Mouse (Mus musculus) frontal cortex, postnatal 25 days (tissue): Measurements from ENCODE around the gene Cobl.

Experiments
- DNase-seq, 2 experiments: peaks; one replicate each; pipeline ENCODE4 v3.0.0; 2022; ENCODE audit warnings: low spot score in 2 of 2

Cobl gene

GRCm38 (mm10) chr11:12311419-12311818 lies 153.3 kb downstream of the Cobl start:
- DNase-seq = no peak

DNA sequence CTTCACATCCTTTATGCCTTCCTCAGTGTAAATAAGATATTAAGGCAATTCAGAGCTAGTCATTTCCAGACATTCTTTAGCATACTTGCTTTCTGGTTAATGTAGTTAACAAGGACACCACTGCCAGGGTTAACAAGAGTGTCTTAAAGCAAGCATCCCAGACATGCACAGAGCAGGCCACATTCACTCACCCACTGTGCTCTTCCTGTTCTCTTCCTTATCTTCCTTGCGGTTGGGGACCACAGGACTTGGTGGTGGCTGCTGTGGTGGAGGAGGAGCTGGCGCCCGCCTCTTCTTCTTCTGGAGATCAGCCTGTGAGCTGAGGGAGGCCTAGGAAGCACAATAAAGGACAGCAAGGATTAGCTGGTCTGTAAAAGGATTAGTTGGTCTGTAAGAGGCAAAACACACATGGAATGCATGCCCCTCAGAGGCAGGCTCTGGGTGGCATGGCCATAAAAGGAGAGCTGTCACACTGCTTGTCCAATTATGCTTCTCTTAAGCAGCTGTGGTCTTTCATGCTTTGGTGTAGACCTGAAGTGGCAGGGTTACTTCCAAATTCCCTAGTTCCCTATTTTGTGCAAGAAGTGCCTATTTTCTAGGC lies 155.2 kb downstream of the Cobl start:
- no peak for DNase-seq

- no peak for DNase-seq
These were observed 159.9 kb downstream of the Cobl start for GRCm38 (mm10) chr11:12304879-12305278.

DNA sequence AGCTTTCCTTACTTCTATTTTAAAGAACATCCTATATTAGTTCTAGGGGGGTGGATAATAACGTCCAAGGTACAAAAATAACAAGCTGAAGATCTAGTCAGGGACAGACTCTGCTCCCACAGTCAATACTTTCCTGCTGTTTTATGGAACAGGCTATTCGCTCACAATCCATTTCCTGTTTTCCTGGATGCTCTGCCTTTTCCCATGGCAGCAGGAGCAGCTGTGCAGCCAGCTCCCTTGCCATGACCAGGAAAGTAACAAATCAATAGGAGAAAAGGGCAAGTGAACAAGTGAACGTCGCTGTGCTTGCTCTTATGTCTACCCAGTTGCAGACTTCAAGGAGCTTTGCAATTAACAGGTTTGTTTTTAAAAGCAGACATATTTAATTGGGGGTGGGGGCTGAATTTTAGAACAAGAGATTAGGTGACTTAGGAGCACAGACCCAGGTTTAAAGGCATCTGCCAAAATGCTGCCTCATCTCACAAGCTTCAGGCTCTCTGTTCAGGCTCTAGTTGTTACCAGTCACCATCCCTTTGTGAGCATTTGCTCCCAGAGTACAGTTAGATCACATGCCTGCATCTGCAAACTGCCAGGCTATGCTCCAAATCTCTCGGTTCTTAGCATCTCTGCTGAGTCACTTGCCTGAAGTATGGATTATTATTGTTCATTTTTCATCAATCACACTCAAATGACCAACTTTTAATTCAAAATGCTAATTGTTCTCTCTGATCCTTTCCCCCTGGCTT lies 164.9 kb downstream of the Cobl start:
- DNase-seq = no peak

- DNase-seq = no peak
These were observed 173.2 kb downstream of the Cobl start for GRCm38 (mm10) chr11:12291654-12291935.

- DNase-seq = peak; percentile 57 to 62
These were observed 173.7 kb downstream of the Cobl start for GRCm38 (mm10) chr11:12290911-12291653.

DNA sequence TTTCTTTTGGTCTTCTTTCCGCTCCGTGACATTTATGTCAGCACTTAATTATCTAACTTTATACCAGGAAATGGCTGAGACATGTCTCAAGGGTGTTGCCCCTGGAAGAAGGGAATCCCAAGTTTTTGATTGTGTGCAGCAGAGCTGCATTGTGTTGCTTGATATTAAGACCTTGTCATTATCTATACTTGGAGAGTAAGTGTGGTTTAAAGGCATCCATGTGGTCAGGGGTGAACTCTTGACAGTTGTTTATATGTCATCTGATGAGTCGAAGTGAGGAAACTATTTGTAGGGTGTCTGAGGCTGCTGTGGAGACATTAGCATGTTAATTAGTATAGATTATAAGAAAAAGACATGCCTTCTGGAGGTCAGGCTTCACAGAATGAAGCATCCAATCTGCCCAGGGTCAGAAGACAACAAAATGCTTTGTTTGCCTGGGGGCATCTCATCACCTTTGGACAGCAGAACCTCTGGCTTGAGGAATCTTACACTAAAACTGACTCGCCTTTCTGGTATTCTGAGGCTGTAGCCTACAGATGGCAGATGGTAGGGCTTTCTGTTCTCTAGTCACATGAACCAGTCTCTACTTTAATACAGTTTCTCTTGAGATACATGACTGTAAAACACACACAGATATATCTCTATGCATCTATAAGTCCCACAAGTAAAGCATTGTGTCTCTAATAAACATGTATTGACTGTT lies 179.3 kb downstream of the Cobl start:
- DNase-seq = no peak

- DNase-seq = no peak
These were observed 184.0 kb downstream of the Cobl start for GRCm38 (mm10) chr11:12280711-12281110.

DNA sequence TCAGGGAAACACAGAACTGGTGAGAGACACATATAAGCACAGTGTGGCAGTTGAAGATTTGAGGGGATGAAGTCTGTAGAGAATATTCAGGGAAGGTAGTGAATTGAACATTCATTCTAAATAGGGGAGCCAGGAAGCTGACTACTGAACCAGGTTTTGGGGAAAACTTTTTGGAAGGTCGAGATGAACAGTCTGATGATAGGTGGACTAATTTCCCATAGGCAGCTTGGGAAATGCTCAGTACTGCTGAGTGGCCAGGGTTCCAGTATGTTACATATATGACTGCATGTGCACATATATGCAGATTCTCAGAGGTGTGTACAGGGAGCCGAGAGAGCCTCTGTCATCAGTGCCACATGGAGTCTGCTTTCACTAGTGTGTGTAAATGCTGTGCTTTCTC lies 190.5 kb downstream of the Cobl start:
- DNase-seq = no peak

DNA sequence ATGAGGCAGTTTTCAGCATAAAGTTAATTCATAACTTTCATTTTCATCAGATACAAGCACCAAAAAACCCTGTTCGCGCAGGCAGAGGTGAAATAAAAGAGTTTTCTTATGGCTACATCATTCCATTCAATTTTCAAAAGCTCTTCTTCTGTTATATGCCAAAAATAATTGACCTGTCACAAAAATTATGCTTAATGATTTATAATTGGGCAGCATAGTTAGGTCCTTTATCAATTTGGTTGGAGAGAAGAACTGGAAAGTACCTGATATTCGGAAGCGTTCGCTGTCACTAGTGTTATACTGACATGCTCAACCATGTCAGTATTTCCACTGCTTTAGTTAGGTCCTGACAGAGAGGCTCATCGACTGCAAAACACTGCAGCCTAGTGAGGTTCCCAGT lies 191.0 kb downstream of the Cobl start:
- no peak for DNase-seq

- DNase-seq = no peak
These were observed 206.3 kb downstream of the Cobl start for GRCm38 (mm10) chr11:12258411-12258810.

DNA sequence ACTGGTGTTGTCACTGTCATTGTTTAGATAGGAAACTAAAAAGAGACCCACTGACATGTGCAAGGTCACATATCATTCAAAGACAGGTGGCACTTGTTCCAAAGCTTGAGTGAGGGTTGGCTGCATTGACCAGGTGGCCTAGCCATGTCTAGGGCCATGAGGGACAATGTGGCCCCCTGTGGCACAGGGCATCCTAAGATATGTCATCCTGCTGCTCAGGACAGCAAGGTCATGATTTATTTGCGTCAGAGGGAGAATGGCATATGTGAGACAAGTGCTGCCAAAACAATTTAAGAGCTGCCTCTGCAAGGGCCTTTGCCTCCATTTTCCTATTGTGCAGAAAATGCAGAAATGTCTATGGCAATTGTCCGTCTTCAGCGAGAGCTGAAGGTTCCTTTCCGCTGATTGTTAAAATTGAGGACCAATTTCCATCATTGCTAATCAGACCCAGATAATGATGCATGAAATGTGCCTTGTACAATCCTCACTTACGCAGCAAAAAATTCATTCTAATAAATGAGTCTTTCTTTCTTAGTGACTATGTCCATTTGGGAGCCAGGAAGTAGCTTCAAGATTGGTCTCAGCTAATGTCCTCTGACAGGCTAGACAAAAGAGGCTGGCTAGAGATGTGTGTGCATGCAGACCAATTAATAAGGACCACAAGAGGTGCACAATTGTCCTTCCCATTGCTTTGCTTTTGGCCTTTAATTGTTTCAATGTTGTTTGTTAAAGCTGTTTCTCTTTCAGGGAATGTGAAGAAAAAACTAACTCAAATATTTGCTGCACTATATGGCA lies 207.2 kb downstream of the Cobl start:
- no peak for DNase-seq

- no peak for DNase-seq
These were observed 219.3 kb downstream of the Cobl start for GRCm38 (mm10) chr11:12245327-12245915.

- no peak for DNase-seq
These were observed 228.4 kb downstream of the Cobl start for GRCm38 (mm10) chr11:12236341-12236740.

DNA sequence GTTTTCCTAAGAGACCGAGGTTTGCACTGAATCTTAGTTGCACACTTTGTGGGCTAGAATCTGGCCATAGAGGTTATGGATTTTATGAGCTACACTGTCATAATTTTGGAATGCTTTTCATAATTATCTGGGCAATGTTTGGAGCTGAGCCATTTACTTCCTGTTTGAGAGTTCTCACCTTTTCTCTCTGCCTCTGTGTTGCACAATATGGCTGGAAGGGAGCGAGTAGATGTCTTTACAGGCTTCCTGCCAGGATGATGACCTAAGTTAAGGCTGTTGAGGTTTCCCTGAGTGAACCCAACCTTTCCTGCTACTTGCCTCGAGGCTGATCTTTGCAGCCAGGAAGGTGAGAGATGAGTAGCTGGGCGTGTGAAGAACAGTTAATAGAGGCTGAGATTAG lies 229.9 kb downstream of the Cobl start:
- DNase-seq = no peak

DNA sequence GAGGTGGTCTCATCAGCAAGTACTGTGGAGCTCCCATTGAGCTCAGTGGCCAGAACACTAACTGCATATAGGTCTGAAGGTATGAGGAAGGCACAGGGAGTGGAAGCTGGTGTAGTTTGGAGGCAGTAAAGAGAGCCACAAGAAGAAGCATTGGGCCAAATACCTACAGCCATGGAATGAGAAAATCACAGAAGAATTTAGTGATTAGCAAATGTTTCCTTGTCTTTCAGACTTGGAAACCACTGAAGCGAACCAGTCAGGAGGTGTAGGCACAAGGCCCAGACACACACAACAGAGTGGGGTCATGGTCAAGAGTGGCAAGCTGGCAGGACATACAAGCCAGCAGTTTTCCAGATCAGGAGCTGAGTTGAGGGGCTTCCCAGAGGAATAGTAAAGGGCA lies 230.6 kb downstream of the Cobl start:
- no peak for DNase-seq

DNA sequence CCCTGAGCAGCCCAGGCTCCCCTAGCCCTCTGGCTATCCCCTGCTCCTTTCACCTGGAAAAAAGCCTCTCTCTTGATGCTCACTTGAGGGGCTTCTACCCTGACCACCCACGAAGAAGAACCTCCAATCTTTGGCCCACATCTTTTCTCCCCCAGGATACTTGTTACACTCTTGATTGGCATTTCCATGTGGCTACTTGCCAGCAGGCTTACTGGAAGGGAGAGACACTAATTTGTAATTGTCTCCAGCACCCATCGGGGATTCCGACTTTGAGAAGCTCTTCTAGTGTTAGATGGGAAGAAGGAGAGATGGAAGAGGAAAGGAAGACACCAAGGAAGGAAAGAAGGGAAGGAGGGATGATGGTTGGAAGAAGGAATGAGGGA lies 232.0 kb downstream of the Cobl start:
- peak in 1 of 2 experiments; percentile 8 for DNase-seq

- peak; percentile 21 to 42 for DNase-seq
These were observed 232.6 kb downstream of the Cobl start for GRCm38 (mm10) chr11:12232041-12232742.

GRCm38 (mm10) chr11:12231481-12232035 lies 233.2 kb downstream of the Cobl start:
- DNase-seq = peak; percentile 46 to 60

- no peak for DNase-seq
These were observed 235.3 kb downstream of the Cobl start for GRCm38 (mm10) chr11:12229411-12229810.
